Mouse (Mus musculus): Measurements from ENCODE around the gene Syt1.
A peak's percentile ranks its signal among the peaks of the same experiment; 100 is the strongest.

The Syt1 gene

DNA sequence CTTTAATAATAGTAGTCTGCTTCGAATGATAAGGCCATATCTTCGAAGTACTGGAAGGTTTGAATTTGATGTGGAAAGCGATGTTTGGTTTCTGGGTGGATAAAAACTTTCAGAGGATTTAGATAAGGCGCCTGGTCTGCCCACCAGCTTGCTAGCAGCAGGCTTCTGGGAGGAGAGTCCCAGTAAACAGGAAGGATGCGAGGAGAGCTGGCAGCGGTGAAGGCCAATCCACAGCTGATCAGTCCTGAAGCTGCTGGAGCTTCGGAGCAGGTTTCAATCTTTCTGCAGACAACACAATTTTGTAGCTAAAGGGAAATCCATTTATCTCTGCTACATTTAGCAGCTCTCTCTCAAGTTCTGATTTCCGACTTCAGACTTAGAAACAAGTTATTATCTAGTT, 358.7 kb downstream of the Syt1 start:
- no peak for DNase-seq (ENCODE audit: low read depth, low spot score)

DNA sequence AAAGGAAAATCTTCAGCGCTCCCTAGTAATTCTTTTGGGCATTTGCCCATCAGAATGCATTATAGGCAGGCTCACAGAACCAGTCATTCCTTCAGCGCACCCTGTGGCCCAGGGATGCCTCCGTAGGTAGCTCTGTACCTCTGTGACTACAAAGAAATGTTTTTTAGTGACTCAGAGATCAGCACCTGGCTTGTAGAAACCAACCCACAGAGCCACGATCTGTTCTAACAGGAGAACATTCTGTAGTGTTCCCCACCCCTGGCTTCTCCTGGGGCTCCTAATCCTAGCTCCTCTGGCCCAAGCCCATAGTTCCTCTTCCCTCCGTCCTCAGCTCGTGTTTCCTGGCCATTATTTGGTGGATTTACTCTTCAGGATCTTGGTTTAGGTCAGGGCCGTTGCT, 361.6 kb downstream of the Syt1 start:
- DNase-seq (ENCODE audit: low read depth, low spot score), result no peak

DNA sequence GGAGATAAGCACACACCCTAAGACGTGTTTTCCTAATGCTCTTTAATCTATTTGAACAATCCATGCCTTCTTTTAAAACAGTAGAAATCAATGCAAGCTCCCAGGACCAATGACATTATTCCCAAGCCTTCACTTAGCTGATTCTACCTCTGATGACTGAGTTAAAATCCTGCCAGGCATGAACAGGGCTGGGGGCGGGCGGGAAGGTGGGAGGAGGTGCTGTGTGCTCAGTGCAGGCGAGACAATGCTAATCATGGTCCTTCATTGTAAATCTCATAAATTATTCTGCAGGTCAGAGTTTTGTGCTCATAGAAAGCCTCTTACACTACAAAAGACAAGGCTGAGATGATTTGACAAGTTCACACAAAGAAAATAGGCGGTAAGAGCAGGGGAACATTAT, 366.9 kb downstream of the Syt1 start:
- DNase-seq (ENCODE audit: low read depth, low spot score), result no peak

DNA sequence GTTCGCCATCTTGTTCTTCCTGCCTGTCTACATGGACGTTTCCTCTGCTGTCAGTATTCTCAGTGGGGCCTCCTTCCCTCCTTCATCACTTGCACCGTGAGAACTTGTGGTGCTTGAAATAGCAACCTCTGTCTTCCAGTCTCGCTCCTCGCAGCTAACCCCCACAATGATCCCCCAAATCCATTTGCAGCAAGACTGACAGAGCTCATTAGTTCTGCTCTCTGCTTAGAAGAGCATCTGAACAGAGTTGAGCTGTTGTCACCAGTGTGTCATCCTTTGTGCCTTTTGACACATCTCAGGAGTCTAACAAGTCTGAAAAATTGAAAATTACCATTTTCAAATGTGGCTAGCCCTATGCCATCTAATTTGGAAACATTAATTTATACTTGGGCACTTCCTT, 372.7 kb downstream of the Syt1 start:
- no peak for DNase-seq (ENCODE audit: low read depth, low spot score)

DNA sequence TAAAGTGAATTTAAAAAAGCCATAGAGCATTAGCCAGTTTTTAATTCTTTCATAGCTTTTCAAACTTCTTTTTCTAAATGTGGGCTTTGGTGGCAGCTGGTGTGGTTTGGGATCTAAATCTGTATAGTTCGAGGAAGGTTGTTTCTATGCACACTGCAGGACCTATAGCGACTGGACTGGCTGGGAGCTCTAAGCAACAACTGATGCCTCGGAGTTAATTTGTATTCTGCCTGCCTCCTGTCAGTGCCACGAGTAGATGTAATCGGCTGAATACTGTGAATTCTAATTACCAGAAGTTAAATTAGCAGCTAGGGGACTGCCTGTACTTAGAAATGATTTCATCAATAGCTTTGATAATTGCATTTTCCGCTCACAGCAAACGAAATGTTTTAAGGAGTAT, 374.7 kb downstream of the Syt1 start:
- no peak for DNase-seq (ENCODE audit: low read depth, low spot score)

DNA sequence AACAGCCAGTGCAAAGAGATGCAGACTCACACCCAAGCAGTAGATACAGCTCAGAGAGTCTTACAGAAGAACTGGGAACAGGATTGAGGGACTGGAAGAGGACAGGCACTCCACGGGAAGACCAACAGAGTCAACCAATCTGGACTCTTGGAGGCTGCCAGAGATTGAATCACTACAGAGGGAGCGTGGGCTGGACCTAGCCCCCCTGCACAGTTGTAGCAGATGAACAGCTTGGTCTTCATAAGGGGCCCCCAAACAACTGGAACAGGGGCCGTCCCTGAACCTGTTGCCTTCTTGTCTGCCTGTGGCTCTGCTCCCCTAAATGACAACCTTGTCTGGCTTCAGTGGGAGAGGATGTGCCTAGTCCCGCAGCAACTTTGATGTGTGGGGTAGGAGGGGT, 375.2 kb downstream of the Syt1 start:
- no peak for DNase-seq (ENCODE audit: low read depth, low spot score)

DNA sequence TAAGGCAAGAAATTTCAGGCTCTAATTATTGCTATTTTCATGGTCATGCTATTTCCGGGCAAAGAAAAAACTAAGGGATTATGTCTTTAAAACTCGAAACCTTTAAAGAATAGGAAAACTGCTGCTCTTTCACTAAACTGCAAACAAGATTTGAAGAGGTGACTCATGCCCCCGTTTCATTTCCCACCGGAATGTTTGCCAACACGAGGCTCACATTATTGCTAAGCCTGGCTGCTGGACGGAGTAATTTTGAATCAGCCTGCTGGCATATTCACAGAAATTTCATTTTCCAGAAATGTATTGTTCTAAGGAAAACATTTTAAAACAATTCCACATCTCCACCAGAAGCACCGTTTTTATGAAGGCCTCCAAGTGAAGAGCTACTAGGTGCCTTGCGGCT, 379.9 kb downstream of the Syt1 start:
- no peak for DNase-seq (ENCODE audit: low read depth, low spot score)

DNA sequence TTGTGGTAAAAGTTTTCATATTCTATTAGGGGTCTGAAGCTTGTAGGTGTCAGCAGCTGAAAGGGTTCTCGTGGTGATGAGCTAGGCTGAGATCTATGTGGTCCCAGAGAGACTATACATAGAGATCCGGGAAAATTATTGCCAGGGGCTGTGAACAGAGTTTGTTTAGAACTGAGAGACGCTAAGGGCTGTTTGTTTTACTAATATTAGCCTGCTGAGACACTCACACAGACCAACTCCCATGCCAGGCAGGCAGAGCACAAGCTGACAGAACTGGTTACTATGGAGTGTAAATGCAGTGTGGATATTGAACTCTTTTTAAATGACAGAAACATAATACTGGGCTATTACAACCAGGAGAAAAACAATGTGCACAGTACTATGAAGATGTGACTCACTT, 384.4 kb downstream of the Syt1 start:
- no peak for DNase-seq (ENCODE audit: low read depth, low spot score)

DNA sequence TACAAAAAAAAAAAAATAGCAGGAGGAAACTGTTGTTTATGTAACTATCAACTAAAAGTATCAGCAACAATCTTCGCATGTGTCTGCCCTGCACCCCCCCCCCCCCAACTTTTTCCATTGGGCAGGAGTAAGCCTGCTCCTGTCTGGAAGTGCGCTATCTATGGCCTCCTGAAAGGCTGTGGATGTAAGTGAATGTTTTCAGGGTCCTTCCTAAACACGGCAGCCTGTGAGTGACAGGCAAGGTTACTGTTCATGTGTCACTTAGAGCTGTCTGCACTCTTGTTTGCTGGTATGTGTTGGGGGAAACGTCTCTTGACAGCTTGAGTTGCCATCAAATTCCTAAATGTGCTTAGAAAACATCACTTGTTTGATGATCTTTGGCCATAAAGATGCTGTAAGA, 387.8 kb downstream of the Syt1 start:
- no peak for DNase-seq (ENCODE audit: low read depth, low spot score)

DNA sequence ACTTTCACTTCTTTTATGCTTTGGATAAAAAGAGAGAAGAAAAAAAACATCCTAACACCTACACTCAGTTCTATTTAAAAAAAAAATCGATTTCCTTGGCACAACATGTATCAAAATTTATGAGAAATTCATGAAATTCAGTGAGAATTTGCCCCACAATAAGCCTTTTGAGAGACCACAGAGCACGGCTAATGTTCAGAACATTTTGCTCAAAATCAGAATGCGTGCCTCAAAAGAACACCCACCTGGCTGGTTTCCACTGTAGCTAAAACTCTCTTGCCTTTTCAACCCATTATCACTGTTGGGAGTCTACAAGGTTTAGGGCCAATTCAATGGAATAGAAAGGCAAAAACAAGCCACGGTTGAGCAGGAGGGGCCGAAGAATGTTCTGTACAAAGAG, 390.9 kb downstream of the Syt1 start:
- no peak for DNase-seq (ENCODE audit: low read depth, low spot score)

DNA sequence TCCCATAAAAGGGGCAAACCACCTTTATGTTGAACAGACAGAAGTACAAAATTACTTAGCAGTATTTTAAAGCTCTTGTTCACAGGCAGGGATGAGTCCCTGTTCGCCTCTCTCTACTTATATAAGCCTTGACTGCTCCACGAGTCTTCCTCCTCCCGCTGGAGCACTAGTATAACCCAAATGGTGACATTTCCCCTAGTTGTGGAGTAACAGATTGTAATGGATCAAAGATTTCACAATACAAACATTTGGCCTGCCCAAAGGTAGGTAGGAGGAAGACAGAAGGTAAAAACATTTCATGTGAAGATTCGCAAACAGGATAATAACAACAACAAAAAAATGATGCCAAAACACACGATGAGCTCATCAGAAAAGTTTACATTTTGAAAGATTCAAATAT, 391.6 kb downstream of the Syt1 start:
- no peak for DNase-seq (ENCODE audit: low read depth, low spot score)

DNA sequence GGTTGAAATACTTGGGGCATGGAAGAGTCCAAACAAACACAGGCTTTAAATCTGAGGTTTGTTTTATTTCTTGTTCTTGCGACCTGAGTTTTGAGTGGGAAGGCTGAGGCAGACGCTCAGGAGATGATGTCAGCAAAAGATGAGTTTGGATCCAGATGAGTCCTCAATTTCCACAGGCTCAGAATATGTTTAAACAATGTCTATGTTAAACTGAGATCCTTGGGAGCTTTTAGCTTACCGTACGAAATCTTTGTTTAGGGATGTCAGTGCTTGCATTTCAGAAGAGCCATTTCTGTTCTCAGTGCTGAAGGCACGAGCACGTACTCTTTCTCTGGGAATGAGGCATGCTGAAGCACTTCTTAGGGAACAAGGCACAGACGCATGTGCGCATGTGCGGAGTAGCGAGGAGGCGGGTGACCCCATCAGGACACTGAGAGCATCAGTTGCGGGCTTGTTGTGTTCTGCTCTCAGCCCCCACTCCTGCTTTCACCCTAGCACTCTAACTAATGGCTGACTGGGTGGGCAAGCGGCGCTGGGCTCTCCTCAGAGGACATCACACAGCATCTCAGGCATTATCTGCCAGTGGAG, 400.6 kb downstream of the Syt1 start:
- peak; percentile 48 for DNase-seq (ENCODE audit: low read depth, low spot score)

DNA sequence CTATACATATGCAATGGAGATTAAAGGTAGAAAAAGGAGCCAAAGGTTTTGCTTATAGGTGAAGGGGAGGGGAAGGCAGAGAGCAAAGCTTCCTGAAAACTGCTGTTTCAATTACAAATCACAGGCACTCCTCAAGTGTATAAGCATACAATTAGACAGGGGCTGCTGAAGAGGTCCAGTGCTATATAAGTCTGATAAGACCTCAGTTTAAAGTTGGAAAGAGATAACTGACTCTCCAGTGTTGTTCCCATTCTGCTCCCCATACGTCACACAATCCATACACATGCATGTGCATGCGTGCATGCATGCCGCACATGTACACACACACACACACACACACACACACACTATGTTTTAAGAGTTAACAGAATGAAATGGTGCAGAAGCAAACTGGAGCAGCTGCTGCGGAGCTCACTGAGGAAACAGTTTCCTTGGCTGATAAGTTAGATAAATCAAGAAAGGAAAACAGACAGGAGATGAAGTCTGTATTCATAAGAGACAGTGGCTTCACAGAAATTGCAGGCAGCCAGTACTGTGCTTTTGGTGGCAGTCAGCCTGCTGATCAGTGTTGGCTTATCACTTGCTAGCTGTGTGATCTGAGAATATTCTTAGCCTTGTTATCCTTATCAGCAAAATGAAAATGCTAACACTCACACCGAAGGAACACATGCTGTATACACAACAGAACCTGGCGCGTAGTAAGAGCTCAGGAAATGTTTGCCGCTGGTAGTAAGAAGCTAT, 408.9 kb downstream of the Syt1 start:
- no peak for DNase-seq (ENCODE audit: low read depth, low spot score)

DNA sequence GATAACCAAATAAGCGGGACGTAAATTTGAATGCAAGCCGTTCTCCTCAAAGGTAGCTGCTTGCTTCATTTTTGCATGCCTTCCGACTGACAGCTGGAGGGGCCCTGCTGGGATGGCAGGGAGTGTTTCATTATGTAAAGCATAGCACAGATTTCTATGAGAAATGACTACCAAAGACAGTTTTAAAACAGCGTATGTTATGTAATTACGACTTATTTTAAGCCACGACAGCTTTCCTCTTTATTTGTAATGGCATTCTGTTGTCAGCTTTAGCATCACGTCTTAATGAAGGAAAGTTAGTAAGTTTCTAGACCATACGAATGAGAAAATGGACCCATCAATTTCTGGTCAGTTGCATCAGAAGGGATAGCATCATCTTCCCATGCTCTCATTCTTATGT, 410.1 kb downstream of the Syt1 start:
- DNase-seq (ENCODE audit: low read depth, low spot score), result no peak

DNA sequence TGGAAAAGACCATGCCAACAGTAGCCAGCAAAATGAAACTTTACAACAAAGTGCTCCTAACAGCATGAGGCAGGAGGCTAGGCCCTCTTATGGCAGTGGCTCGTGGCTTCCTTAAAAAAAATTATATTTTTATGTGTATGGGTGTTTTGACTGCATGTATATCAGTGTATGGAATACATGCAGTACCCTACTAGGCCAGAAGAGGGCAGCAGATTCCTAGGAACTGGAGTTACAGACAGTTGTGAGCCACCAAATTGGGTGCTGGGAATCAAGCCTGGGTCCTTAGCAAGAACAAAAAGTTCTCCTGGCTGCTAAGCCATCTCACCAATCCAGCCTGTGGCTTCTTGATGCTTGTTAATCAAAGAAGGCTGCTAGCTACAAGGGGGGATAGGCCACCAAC, 413.4 kb downstream of the Syt1 start:
- peak; percentile 27 for DNase-seq (ENCODE audit: low read depth, low spot score)

DNA sequence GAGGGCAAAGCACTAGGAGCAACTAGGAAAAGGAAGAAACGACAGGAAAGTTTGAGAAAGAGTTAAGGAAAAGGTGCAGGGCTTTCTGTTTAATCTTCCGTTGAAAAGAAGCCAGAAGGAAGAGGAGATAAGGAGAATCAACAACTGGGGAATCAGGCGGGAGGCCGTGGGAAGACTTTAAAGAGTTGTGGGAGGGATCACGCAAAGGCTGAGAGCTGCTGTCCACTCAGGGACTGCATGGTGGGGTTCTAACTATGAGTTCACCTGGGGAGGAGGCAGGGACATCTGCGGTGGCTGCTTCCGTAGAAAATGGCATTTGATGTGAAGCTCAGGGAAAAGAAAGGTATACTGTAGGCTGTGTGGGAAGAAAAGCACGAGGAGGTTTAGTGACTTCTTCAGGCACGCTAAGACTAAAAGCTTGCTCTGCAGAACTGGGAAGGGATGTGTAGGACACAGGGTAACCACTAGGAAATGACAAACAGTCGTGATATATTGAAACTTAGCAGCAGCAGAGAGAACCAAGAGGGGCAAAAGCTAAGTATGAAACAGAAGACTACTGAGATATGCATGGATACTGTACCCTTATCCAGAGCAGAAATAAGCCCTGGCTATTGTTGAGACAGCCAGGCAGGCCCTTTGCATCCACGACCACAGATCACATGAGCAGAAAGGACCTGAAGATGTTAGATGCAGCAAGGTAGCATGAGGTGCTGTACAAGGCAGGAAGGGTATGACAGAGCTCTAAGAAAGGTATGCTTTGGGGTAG, 414.4 kb downstream of the Syt1 start:
- DNase-seq (ENCODE audit: low read depth, low spot score), result no peak

DNA sequence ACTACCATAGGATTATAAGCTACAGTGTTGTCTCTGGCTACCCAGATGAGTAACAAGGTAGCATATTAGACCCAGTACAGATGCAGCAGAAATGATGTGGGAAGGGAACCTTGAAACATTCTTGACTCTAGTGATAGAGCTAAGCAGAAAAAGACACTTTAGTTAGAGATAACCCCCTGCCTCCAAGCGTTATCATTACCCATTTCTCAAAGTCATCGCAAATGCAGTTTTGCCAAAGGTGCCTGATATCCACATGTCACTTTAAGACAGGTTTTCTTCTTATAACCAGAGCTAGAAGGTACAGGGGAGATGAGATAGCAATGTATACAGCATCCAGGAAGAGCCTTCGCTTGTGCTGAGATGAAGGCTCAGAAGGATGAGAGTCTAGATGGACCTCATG, 421.4 kb downstream of the Syt1 start:
- no peak for DNase-seq (ENCODE audit: low read depth, low spot score)

DNA sequence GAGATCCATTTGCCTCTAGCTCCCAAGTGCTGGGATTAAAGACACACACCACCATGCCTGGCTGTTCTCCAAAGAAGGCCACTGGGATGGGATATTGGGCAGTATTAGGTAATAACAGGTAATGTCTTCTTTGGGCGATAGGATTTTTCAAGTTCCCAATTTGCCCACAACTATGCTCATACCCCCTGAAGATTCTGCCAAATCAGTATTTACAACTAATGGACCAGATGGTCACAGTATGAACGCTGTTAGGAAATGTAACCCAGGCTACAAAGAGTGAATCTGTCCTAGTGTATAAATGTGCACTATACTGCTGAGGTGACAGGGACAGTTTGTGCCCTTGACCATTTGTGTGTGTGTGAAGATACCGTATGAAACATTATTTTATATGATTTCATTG, 421.9 kb downstream of the Syt1 start:
- DNase-seq (ENCODE audit: low read depth, low spot score), result no peak

DNA sequence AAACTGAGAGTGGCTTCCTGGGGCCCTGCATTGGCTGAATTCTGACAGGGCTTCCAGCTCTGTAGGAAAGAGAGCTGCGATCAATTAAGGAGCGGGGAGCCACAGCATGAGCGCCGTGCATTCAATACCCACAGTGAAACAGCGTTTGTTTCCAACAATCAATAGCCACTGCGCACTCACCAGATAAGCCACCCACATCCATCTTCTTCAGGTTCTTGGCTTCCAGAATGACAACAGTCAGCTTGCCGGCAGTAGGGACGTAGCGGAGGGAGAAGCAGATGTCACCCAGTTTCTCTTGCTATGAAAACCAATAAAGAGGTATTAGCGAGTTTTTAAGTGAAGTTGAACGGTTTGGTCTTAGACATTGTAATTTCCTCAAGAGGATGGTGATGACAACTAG, 427.1 kb downstream of the Syt1 start:
- DNase-seq (ENCODE audit: low read depth, low spot score), result no peak

DNA sequence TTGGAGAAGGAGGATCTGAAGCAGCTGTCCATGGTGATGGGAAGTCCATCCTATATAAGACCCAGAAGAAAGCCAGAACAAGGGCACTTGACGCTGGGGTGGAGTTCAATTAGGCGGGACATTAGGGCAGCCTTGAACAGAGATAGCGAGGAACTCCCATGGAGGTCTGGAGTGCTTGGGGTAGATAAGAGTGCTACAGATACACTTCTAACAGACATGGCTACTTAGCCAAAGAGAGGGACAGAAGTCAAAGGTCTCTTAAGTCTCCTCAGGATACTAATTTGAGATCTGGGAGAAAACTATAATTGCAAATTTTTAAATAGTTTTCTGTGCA, 428.4 kb downstream of the Syt1 start:
- no peak for DNase-seq (ENCODE audit: low read depth, low spot score)

DNA sequence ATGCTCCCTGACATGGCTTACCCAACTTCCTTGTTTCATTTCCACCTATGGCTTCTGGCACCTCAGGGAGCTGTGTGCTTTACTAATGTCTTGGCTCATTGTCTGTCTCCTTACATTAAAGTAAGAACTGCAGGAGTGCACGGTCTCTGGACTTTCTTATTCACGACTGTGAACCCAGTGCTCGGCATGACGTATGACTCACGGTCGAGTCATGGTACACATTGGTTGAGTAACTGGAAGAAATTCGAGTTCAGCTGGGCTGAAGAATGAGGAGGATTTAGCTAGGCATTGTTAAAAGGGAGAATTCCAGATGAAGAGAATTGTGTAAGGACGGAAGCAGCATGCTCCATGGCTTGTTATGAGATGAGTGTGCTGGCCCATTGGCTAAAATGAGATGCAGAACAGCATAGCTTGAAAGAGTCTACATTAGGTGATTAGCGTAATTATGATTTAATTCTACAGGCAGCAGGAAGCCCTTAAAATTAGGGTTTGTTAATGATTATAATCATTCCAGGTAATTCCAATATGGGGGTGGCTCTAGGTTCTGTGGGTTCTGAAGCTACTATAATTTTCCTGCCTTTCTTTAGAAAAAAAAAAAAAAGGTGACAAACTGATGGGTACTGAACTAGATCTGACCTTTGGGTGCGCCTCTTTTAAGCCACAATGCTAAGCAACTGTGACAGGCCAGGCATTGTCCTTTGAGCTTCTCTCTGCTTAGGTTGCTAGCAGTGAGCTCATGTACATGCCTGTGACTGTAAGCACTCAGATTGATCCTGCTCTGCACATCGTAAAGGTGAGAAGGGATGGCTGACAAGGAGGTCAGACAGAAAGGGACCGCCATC, 429.0 kb downstream of the Syt1 start:
- DNase-seq (ENCODE audit: low read depth, low spot score), result peak; percentile 28

DNA sequence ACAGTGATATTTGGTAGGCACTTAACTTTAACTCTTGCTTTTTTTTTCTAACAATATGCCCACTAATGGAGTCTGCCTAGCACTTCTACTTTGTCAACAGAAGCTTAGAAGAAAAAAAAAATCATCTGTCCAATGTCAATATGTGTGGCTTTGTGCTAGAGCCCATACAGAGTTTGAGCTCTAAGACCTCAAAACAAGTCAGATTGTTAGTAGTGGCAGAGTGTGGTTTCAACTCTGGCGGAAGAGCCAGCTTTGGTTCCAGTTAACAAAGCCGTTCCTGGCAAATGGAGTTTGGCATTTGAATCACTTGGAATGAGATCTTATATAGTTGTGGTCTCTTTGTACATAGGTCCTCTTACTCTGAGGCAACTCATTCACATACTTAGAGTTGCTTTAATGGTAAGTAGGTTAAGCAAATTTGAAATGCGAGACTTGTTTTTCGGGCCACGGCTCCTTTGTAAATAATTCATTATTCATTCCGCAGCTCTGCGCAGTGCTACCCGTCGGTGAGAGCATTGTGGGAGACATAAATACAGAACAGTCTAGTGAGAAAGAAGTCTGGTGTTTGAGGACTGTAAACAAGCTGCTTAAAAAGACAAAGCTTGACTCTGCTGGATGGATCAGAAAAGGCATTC, 429.9 kb downstream of the Syt1 start:
- DNase-seq (ENCODE audit: low read depth, low spot score), result peak; percentile 22

All from R1 (cell line).